Mouse (Mus musculus): ENCODE data around the gene Rora.

GRCm38 (mm10) chr9:68724636-68725285 is 71.2 kb downstream of the Rora start:
- TF ChIP-seq POLR2A (IDR thresholded peaks at IDR 0.05; ENCODE audit: borderline replicate concordance, control insufficient read depth, low read depth, low read length) (no peak), CTCF (IDR thresholded peaks at IDR 0.05; ENCODE audit: control insufficient read depth, insufficient read depth, low read length) (no peak)
